Mouse (Mus musculus) spleen, adult 18-20 months (tissue): ENCODE data around the gene Psmb7.

Experiments used
- DNase-seq, 2 experiments: peaks; one replicate each; pipeline ENCODE4 v3.0.0; 2022; ENCODE audit warnings: mixed read lengths in 2 of 2

Gene Psmb7

GRCm38 (mm10) chr2:38643625-38644427, at the start of gene Psmb7:
TSS of gene Psmb7 (minus strand) at chr2:38644087.
- DNase-seq: peak; percentile 77 to 84

DNA sequence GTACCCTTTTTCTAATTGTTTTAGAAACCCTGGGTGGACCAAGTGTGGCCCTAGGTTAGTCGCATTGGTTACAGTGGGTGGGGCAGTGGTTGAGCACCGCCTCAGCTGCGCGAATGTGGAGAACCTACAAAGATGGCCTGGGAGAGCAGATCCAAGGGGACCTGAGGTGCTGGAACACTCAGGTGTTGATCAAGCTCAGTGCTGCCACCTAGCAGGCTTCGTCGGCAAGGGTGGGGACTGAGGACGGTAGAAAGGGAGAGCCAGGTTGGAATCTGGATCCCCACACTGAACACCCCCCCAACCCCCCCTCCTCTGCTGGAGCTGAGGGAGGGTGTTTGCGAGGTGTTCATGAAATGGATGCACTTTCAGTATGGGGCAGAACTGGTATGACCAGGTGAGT, 47.7 kb upstream of the Psmb7 start:
- peak in 1 of 2 experiments; percentile 34 for DNase-seq

- DNase-seq: no peak
Measured at GRCm38 (mm10) chr2:38689881-38690280, 46.0 kb upstream of the Psmb7 start.

GRCm38 (mm10) chr2:38688791-38689520, 45.1 kb upstream of the Psmb7 start:
- DNase-seq: no peak

- DNase-seq: no peak
Measured at GRCm38 (mm10) chr2:38685746-38686145, 41.9 kb upstream of the Psmb7 start.

- no peak for DNase-seq
Measured at GRCm38 (mm10) chr2:38683083-38683482, 39.2 kb upstream of the Psmb7 start.

DNA sequence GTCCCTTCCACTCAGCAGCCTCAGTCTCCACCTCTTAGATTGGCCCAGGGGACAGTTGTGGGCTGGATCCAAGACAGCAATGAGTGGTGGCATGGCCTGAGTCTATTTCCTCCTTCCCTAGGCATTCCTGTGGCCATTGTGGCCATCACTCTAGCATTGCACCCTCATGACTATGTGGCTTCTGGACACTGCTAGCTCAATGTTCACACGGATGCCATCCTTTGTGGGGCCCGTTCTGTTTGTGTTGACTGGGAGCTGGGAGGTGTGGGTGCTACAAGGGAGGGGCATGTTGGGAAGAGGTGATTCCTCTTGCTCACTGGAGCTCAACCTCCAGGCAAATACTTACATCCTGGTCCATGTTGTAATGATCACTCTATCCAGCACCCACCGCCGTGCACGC, 38.3 kb upstream of the Psmb7 start:
- DNase-seq: no peak

DNA sequence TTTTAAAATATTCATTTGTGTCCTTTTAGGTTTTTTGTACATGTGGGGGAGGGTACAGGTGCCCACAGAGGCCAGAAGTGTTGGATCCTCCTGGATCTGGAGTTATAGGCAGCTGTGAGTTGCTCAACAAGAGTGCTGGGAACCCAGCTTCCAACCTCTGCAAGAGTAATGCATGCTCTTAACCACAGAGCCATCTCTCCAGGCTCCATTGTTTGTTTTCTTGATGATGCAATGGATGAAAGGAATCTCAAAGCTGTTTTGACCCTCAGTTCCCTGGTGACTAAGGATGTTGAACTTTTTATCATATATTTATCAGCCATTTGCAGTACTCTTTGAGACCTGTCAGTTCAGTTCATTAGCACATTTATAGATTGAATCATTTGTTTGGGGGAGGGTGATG, 35.1 kb upstream of the Psmb7 start:
- DNase-seq: no peak

GRCm38 (mm10) chr2:38675366-38675969, 31.6 kb upstream of the Psmb7 start:
- DNase-seq: no peak

GRCm38 (mm10) chr2:38672496-38672895, 28.6 kb upstream of the Psmb7 start:
- DNase-seq: no peak

- DNase-seq: no peak
Measured at GRCm38 (mm10) chr2:38668802-38669580, 25.1 kb upstream of the Psmb7 start.

DNA sequence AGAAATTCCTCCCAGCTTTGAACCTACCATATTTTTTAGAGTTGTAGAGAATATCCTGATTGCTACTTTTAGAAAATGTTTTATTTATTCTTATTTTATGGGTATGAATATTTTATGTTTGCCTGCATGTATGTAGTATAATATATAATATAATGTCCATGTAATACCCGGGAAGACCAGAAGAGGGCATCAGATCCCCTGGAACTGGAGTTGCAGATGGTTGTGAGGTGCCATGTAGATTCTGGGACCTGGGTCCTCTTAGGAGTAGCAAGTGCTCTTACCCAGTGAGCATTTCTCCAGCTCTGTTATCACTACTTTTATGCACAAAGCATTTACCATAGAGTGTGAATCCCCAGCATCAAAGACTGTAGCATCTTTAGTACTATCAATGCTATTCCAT, 17.5 kb upstream of the Psmb7 start:
- DNase-seq: no peak

GRCm38 (mm10) chr2:38658338-38658836, 14.5 kb upstream of the Psmb7 start:
- peak; percentile 24 to 56 for DNase-seq

- DNase-seq: no peak
Measured at GRCm38 (mm10) chr2:38653694-38654093, 9.8 kb upstream of the Psmb7 start.

DNA sequence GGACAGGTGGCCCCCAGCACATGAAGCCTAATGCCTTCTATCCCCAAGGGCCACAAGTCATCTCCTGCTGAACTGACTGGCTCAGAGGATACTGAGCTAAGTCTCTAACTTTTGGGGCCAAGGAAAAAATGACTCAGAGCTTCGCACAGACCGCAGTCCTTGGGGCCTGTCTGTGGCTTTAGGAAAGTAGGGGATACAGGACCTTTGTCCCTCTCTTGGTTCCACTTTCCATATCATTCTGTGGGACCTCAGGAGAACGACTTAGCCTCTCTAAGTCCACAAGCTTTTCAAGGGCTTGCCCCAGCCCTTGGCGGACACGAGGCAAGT, 9.4 kb upstream of the Psmb7 start:
- no peak for DNase-seq

DNA sequence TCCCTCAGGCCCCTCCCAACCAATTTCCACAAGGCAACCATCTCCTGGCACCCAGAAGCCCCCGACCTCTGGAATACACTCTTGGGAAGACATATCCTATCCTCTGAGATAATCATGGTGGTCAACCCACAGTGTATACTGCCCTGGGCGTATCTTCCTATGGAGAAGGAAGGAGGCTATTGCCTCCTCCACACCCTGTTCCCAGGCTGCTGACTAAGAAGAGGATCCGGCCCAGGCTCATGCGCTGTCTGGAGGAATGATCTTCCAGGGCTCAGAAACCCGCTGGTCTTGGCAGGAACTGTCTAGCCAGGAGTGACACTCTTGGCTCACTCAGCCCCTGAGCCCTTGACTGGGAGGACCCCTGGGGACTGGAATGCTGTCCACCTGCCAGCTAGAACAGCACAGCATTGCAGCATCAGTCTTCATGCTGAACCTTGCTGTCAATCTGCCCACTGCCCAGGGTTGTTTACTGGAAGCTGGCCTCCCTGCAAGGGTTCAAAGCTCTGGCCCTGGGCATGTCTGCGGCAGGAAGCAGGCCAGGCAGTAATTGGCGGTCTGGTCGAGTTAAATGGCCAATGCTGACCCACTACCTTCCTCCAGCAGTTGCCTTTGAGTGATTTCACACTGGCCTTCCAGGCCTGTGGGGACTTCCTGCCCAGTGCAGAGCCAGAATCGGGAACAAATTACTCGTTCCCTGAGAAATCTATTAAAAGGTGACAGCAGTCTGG, 8.8 kb upstream of the Psmb7 start:
- no peak for DNase-seq

DNA sequence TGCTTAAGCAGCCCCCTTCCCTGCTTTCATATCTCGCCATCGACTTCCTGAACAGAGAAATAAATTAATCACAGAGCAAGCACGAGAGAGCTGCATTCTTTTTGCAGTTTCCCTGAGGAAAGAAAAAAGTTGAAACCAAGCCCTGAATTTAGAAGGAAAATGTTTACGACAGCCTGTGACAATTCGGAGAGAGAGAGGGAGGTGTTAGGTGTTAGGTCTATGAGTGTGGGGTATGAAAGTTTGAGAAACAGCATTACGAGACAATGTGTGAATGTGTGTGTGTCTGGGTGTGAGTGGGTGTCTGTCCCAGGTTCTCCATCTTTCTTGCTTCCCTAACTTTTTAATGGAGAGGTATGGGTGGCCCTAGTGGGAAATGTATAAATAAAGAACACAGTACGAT, 8.2 kb upstream of the Psmb7 start:
- no peak for DNase-seq

DNA sequence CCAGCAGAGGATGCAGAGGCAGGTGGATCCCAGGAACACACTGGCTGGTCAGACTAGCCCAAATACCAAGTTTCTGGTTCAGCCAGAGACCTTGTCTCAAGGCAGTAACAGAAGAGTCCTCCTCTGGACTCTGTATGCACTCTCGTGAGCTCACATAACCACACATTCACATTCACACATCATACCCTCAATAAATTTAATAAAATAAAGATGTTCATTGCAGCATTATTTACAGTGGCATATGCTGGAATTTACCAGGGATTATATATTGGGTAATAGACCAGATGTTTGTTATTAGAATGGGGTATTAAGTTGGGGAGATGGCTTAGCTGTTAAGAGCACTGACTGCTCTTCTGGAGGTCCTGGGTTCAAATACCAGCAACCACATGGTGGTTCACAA, 6.5 kb upstream of the Psmb7 start:
- no peak for DNase-seq

DNA sequence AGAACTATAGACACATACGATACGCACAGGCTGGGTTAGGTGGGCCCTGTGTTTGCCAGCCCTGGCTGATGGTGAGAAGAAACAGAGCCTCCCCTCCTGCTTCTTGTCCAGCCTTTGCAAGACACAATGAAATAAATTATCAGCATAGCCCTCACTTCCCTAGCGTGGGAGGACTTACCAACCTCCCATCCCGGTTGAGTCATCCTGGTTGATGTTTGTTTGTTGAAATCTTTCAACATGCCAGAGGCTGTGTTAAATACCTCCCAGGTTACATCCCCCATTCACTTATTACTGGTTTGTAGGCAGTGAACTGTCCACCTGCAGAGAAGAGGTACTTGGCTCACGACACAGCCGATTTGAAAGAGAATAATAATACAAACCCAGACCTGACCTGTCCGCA, 3.8 kb upstream of the Psmb7 start:
- DNase-seq: no peak

DNA sequence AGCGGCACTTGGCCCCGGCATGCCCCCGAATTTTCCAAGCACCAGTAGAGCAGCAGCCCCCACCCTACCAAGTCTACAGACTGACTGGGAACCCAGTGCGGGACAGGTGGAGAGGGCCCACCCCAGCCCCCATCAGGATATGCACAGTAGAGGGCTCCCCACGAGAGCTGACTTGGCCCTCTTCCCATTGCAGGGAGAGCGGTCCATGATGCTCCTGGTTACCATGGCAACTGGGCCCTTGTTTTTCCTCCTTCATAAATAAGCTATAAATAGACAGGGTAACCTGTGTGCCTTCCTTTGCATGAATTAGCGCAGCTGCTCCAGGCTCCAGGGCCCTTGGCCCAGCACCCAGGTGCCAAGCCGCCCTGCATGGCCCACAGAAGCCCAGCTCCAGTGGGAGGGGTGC, 3.3 kb upstream of the Psmb7 start:
- no peak for DNase-seq

DNA sequence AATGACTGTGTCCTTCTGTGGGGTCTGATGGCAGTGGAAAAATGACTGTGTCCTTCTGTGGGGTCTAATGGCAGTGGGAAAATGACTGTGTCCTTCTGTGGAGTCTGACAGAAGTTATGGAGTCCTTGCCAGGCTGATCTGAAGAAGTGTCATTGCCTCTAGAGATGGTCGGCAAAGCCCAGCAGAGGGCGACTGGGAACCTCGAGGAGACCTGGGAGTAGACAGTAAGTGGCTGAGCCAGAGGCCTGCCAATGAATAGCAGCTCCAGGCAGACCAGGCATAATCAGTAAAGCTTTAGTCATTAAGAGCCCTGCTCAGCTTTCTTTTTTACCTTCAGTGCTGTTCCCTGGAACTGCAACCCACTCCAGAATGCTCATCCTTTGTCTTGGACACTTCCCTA, 2.0 kb upstream of the Psmb7 start:
- DNase-seq: peak; percentile 29 to 56

- no peak for DNase-seq
Measured at GRCm38 (mm10) chr2:38641761-38642160, 2.1 kb downstream of the Psmb7 start.
